Mouse (Mus musculus) forebrain, embryonic 10.5 days (tissue): ENCODE measurements around the gene AC170998.1. TPM values are rescaled to one million over a fixed set of nuclear protein-coding genes. Genes with fewer than 3 reads are reported as not detected.

Experiments used
- DNase-seq: peaks from one replicate; pipeline ENCODE4 v3.0.0-alpha.2; 2017; ENCODE audit warnings: low spot score; ENCODE audit errors: extremely low spot score
- H3K27ac ChIP-seq: fragments of 300-500 bp; sonication (generic); 2 replicates; pipeline ENCODE4 v1.5.1; 2016; ENCODE audit warnings: mild to moderate bottlenecking
- H3K27me3 ChIP-seq: fragments of 300-500 bp; sonication (generic); 2 replicates; pipeline ENCODE4 v1.6.1; 2016; ENCODE audit warnings: mild to moderate bottlenecking; ENCODE audit not compliant: poor library complexity, severe bottlenecking
- H3K36me3 ChIP-seq: fragments of 300-500 bp; sonication (generic); replicated peaks from 2 replicates; pipeline ENCODE4 v1.6.1; 2016; ENCODE audit warnings: mild to moderate bottlenecking, moderate library complexity
- H3K4me1 ChIP-seq: fragments of 300-500 bp; sonication (generic); 2 replicates; pipeline ENCODE4 v1.6.1; 2016
- H3K4me3 ChIP-seq: fragments of 300-500 bp; sonication (generic); 2 replicates; pipeline ENCODE4 v1.5.1; 2016; ENCODE audit warnings: mild to moderate bottlenecking, moderate library complexity
- H3K9me3 ChIP-seq: fragments of 300-500 bp; sonication (generic); 2 replicates; pipeline ENCODE4 v1.6.1; 2016; ENCODE audit warnings: mild to moderate bottlenecking, moderate library complexity
- WGBS: fragments of 180-500 bp; shearing (Covaris S2); methylation state at CpG from one replicate; pipeline ENCODE4 v1.1.7; 2016; 5-methylcytosine and 5-hydroxymethylcytosine counted together
- polyA plus RNA-seq: library from polyadenylated mRNA; unstranded; fragments of >200 nt; fragmentation: Nextera tagmentation; extraction: Ambion mirVana; gene quantifications from 2 replicates; pipeline ENCODE4 v1.2.1, GENCODE M21; 2016

AC170998.1 gene
- polyA plus RNA-seq, 1 experiment from 2014 or later, result 2.6 TPM

GRCm38 (mm10) chr17:28743145-28743866 lies 17.4 kb downstream of the AC170998.1 start:
- Histone ChIP-seq H3K27me3 (no peaks in the 10 kb centered on the region), H3K4me3 (no peak overlapping the region), H3K4me1 (no peaks in the 10 kb centered on the region), H3K27ac (no peak overlapping the region), H3K9me3 (no peaks in the 10 kb centered on the region; the same call in 1 of the 2 replicates), H3K36me3 (peaks cover 99% of the 10 kb centered on the region)
- DNase-seq, result no peak
- WGBS, result 97% methylated on average over 11 of the region's 11 CpGs

DNA sequence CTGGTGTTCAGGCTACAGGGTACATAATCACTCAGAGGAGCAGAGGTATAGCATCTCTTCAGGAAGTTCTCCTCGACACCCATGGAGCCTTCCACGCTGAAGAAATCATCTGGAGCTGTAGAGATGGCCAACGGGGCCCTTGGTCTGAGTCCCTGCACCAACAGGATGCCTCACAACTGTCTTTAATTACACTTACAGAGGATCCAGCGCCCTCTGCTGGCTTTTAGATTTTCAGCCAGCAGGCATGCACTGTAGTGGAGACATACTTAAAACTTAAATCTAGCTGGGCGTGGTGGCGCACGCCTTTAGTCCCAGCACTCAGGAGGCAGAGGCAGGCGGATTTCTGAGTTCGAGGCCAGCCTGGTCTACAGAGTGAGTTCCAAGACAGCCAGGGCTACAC lies 18.0 kb downstream of the AC170998.1 start:
- WGBS, result 91% methylated on average over 9 of the region's 9 CpGs
- no peaks in the 10 kb centered on the region for H3K4me1 ChIP-seq
- peaks cover 98% of the 10 kb centered on the region for H3K36me3 ChIP-seq
- no peak for DNase-seq
- no peaks in the 10 kb centered on the region for H3K27me3 ChIP-seq
- no peak overlapping the region for H3K27ac ChIP-seq
- no peaks in the 10 kb centered on the region; the same call in 1 of the 2 replicates for H3K9me3 ChIP-seq
- no peak overlapping the region for H3K4me3 ChIP-seq

- Histone ChIP-seq H3K36me3 (peaks cover 81% of the 10 kb centered on the region), H3K9me3 (no peaks in the 10 kb centered on the region; the same call in 1 of the 2 replicates), H3K27ac (no peak overlapping the region), H3K4me3 (no peak overlapping the region), H3K4me1 (no peaks in the 10 kb centered on the region), H3K27me3 (no peaks in the 10 kb centered on the region)
- 98% methylated on average over 6 of the region's 6 CpGs for whole genome bisulfite sequencing
- DNase-seq, result no peak
Observed at GRCm38 (mm10) chr17:28745773-28746172, 19.9 kb downstream of the AC170998.1 start.

GRCm38 (mm10) chr17:28748001-28748400 lies 22.1 kb downstream of the AC170998.1 start:
- peaks cover 59% of the 10 kb centered on the region for H3K36me3 ChIP-seq
- H3K27ac ChIP-seq, result no peak overlapping the region
- DNase-seq, result no peak
- H3K27me3 ChIP-seq, result no peaks in the 10 kb centered on the region
- no peaks in the 10 kb centered on the region; the same call in 1 of the 2 replicates for H3K9me3 ChIP-seq
- H3K4me3 ChIP-seq, result no peak overlapping the region
- no peaks in the 10 kb centered on the region for H3K4me1 ChIP-seq
- 94% methylated on average over 4 of the region's 4 CpGs for WGBS

DNA sequence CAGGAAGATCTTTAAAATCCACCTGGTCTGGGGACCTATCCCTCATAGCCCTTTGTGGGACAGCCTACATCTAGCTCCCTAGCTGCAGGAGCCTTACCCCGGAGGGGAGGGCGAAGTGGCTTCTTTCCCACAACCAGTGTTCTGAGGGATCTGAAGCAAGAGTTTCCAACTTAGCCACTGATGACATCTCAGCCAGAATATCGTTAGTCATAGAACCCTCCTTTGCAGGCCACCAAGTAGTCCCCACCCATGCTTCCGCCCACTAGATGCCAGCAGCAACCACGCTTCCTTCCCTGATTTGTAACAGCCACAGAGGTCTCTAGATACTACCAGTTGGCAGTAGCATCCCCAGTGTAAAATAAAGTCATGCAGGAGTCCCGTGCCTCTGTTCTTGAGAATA lies 24.7 kb downstream of the AC170998.1 start:
- 86% methylated on average over 6 of the region's 6 CpGs for WGBS
- DNase-seq, result no peak
- no peaks in the 10 kb centered on the region for H3K27me3 ChIP-seq
- no peaks in the 10 kb centered on the region for H3K9me3 ChIP-seq
- no peak overlapping the region for H3K4me3 ChIP-seq
- H3K4me1 ChIP-seq, result no peaks in the 10 kb centered on the region
- no peak overlapping the region for H3K27ac ChIP-seq
- H3K36me3 ChIP-seq, result peaks cover 33% of the 10 kb centered on the region

DNA sequence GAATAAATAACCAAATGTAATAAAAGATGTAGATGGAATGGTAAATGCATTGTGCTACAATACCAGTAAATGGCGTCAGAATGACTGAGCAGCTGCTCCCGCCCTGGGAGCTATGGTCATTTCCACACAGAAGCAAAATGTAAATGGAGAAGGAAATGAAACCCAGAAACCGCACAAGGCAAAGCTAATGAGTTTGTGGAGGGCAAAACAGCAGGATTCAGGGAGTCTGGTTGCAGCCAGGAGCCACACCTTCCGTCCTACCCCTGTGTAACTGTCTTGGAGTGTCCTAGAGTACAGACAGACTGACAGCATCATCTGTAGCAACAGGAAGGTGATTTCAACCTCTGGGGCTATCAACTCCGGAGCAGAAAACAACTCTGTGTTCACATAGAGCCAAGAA lies 30.6 kb downstream of the AC170998.1 start:
- no peaks in the 10 kb centered on the region for H3K4me1 ChIP-seq
- H3K36me3 ChIP-seq, result no peaks in the 10 kb centered on the region
- H3K9me3 ChIP-seq, result no peaks in the 10 kb centered on the region
- no peak for DNase-seq
- H3K27me3 ChIP-seq, result no peaks in the 10 kb centered on the region
- no peak overlapping the region for H3K4me3 ChIP-seq
- 74% methylated on average over 5 of the region's 5 CpGs for WGBS
- H3K27ac ChIP-seq, result no peak overlapping the region

DNA sequence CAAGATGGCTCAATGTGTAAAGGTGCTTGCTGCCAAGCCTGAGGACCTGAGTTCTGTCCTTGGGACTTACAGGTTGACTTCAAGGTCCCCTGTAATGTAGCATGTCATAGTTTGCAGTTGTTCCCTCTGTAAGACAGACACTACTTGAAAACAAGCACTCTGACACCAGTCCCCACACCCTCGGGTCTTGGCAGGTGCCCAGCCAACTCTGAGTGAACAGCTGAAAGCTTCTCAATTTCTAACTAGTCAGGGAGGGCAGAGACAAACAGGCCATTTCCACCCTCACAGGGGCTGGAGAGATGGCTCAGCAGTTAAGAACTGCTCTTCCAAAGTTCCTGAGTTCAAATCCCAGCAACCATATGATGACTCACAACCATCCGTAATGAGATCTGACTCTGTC lies 31.6 kb downstream of the AC170998.1 start:
- DNase-seq, result no peak
- no peaks in the 10 kb centered on the region for H3K4me1 ChIP-seq
- WGBS, result 82% methylated on average over 2 of the region's 2 CpGs

DNA sequence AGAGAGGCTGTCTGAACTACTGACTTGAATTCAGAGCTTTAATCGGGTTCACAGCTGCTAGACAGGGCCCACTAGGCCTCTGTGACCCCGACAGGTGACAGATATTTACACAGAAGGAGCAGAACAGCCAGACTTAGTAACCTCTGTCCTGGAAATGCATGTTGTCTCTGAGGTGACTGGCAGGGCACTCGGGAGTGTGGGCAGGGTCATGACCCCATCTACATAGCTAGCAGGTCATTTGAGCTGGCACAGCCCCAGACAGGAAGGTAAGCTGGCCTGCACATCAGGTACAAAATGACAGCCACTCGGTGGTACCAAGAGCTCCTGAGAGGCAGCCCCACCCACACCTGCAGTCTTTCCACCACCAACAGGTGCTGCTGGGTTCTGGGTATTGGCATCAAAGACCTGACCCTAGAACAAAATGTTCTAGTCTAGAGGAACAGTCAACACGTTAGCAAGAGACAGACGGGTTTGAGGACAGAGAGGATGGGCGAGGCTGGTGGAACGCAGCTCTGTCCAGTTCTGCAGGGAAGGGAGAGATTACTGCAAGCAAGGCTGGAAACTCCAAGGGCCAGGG lies 34.9 kb downstream of the AC170998.1 start:
- Histone ChIP-seq H3K27me3 (no peaks in the 10 kb centered on the region), H3K4me3 (no peak overlapping the region), H3K9me3 (no peaks in the 10 kb centered on the region), H3K27ac (no peak overlapping the region), H3K36me3 (no peaks in the 10 kb centered on the region), H3K4me1 (no peaks in the 10 kb centered on the region)
- WGBS, result 78% methylated on average over 8 of the region's 8 CpGs
- no peak for DNase-seq

More for the DNA sequence above, 31.6 kb downstream of the AC170998.1 start:
- no peak overlapping the region for H3K4me3 ChIP-seq
- H3K27ac ChIP-seq, result no peak overlapping the region
- H3K27me3 ChIP-seq, result no peaks in the 10 kb centered on the region
- no peaks in the 10 kb centered on the region for H3K36me3 ChIP-seq
- no peaks in the 10 kb centered on the region for H3K9me3 ChIP-seq

GRCm38 (mm10) chr17:28761871-28762270 lies 36.0 kb downstream of the AC170998.1 start:
- Histone ChIP-seq H3K9me3 (no peaks in the 10 kb centered on the region), H3K4me1 (no peaks in the 10 kb centered on the region), H3K36me3 (no peaks in the 10 kb centered on the region), H3K27ac (no peak overlapping the region), H3K27me3 (peaks cover under 1% of the 10 kb centered on the region; the same call in 1 of the 2 replicates), H3K4me3 (no peak overlapping the region)
- WGBS, result 16% methylated on average over 3 of the region's 3 CpGs
- peak; percentile 70 for DNase-seq

DNA sequence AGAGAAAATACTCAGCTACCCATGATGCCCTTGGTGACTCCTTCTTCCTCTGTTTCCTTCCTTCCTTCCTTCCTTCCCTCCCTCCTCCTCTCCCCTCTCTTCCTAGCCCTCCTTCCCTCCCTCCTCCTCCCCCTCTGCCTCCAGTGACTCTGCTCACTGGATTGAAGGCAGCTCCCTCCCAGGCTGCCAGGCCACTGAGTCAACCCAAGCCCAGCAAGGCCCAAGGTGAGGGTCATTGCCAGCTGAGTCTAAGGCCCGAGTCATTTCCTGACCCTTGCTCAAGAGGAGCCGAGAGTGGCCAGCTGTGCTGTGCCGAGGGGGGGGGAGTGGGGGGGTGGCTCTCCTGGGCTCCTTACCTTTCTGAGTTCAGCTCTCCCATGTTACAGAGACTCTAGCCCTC lies 40.3 kb downstream of the AC170998.1 start:
- Histone ChIP-seq H3K4me1 (peaks cover 17% of the 10 kb centered on the region), H3K9me3 (no peaks in the 10 kb centered on the region), H3K4me3 (no peak overlapping the region), H3K36me3 (no peaks in the 10 kb centered on the region), H3K27me3 (peaks cover 41% of the 10 kb centered on the region), H3K27ac (no peak overlapping the region)
- 85% methylated on average over 3 of the region's 3 CpGs for WGBS
- DNase-seq, result no peak

DNA sequence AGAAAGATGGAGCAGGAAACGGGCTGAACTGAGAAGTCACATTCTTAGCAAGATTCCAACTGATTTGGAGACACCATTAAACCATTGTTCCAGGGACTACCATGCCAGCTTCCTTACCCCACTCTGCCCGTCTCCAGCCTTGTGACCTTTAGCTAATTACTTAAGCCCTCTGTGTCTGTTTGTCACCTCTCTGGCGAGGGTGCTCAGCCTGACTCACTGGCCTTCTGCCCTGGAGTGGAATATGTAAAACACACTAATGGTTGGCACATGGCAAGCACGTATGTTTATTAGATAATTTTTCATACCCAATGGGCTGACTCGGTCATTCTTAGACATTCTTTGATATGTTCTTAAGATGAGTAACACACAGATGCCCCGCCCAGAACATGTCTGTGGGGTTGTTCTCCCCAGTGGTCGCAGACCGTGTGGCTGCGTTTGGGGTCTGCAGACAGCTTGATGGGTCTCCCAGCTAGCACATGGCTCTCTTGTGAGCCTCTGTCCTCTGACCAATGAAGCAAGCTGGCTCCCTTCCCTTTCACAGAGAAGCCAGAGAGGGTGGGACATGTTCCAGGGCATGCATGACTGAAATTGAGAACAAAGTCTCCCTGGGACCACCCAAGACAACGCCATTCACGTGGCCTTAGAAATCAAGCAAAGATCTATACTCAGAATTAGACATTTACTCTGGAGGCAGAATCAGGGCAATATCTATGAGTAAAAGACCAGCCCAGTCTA lies 41.1 kb downstream of the AC170998.1 start:
- Histone ChIP-seq H3K4me1 (peaks cover 17% of the 10 kb centered on the region), H3K4me3 (no peak overlapping the region), H3K27me3 (peaks cover 48% of the 10 kb centered on the region), H3K9me3 (no peaks in the 10 kb centered on the region), H3K27ac (no peak overlapping the region), H3K36me3 (no peaks in the 10 kb centered on the region)
- WGBS, result 82% methylated on average over 11 of the region's 11 CpGs
- no peak for DNase-seq

DNA sequence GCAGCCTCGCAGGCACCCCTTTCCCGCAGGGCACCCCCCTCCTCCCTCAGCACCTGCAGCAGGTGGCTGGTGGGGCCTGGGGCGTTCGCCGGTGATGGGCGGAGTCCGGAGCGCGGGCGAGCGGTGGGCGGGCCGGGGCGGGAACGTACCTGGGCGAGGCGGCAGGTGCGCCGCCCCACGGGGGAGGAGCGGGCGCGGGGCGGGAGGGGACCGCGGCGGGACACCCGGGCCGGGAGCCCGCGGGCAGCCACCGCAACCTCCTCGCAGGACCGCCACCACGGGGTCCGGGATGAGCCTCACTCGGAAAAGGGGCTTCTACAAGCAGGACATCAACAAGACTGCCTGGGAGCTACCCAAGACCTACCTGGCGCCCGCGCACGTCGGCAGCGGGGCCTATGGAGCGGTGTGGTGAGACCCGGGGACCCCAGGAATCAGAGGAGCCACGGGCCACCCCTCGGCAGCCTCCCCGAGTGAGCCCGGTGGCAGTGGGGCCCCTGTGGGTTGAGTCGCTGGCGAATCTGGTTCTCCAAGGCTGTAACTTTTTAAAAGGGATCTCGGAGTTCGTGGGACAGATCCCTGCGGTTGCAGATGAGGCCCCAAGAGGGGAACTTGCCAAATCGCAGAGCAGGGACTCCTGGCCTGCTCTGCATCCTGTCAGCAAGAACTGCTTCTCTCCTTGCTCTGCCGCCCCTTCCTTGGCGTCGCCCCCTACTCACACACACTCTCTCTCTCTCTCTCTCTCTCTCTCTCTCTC lies 43.4 kb downstream of the AC170998.1 start, which contains the start of gene Mapk13:
Mapk13 (plus strand) TSS at position 177 of the 754 bp plus-strand sequence.
- H3K27me3 ChIP-seq, result peaks cover 49% of the 10 kb centered on the region
- no peaks in the 10 kb centered on the region; the same call in 1 of the 2 replicates for H3K9me3 ChIP-seq
- WGBS, result under 1% methylated on average over 56 of the region's 58 CpGs
- DNase-seq, result peak; percentile 36
- H3K27ac ChIP-seq, result peak within 1 kb of the TSS; percentile 68
- H3K36me3 ChIP-seq, result no peaks in the 10 kb centered on the region
- peaks cover 17% of the 10 kb centered on the region for H3K4me1 ChIP-seq
- H3K4me3 ChIP-seq, result peak within 1 kb of the TSS; percentile 57
